Mouse (Mus musculus) heart, adult 2 months (tissue): ENCODE data around the gene Bzw1. TPM values are rescaled to one million over a fixed set of nuclear protein-coding genes. Genes with fewer than 3 reads are reported as not detected.

Experiments used
- DNase-seq, 2 experiments: peaks; one replicate each; pipeline ENCODE4 v3.0.0; 2021
- H3K27ac ChIP-seq: fragments of 200-600 bp; 2 replicates; pipeline ENCODE4 v1.8.1; 2022
- H3K27me3 ChIP-seq: fragments of 200-500 bp; 2 replicates; pipeline ENCODE4 v1.6.1; 2012; ENCODE audit warnings: mild to moderate bottlenecking, low read length, inconsistent platforms, mixed read lengths; ENCODE audit not compliant: control insufficient read depth, insufficient read depth
- H3K36me3 ChIP-seq: fragments of 200-500 bp; 2 replicates; pipeline ENCODE4 v1.6.1; 2012; ENCODE audit warnings: low read length, inconsistent platforms; ENCODE audit not compliant: control insufficient read depth, insufficient read depth
- H3K4me1 ChIP-seq: fragments of 200-500 bp; 2 replicates; pipeline ENCODE4 v1.6.1; 2011; ENCODE audit warnings: low read length; ENCODE audit not compliant: control insufficient read depth, insufficient read depth
- H3K4me3 ChIP-seq: fragments of 200-600 bp; 2 replicates; pipeline ENCODE4 v1.8.1; 2022
- H3K79me2 ChIP-seq: fragments of 200-500 bp; replicated peaks from 2 replicates; pipeline ENCODE4 v1.6.1; 2012; ENCODE audit warnings: mild to moderate bottlenecking, inconsistent platforms, low read length, moderate library complexity, mixed read lengths; ENCODE audit not compliant: control insufficient read depth, insufficient read depth
- H3K9ac ChIP-seq: fragments of 200-500 bp; 2 replicates; pipeline ENCODE4 v1.6.1; 2012; ENCODE audit warnings: low read depth, mild to moderate bottlenecking, control low read depth, inconsistent platforms, low read length, mixed read lengths
- CTCF ChIP-seq: fragments of 200-600 bp; IDR thresholded peaks from 2 replicates; pipeline ENCODE4 v1.8.1; 2022; ENCODE audit warnings: antibody characterized with exemption, mild to moderate bottlenecking, moderate library complexity
- EP300 ChIP-seq: fragments of 200-500 bp; IDR thresholded peaks from 2 replicates; pipeline ENCODE4 v1.6.1; 2011; ENCODE audit warnings: low read depth, low read length, control low read depth; ENCODE audit not compliant: insufficient read depth
- POLR2A ChIP-seq: fragments of 200-500 bp; IDR thresholded peaks from 2 replicates; pipeline ENCODE4 v1.6.1; 2011; ENCODE audit warnings: mild to moderate bottlenecking, low read depth, low read length, control low read depth; ENCODE audit not compliant: insufficient read depth
- WGBS: fragments of 180-500 bp; shearing (Covaris S2); methylation state at CpG from one replicate; pipeline ENCODE4 v1.1.7; 2018; 5-methylcytosine and 5-hydroxymethylcytosine counted together
- intact Hi-C: fragments of 180-260 bp; cut with DNase I; formaldehyde crosslinking; loops from one replicate; pipeline ENCODE4 v1.15.1; 2025
- polyA plus RNA-seq: library from polyadenylated mRNA; depleted of rRNA; stranded (reverse); fragments of >200 nt; gene quantifications from 2 replicates; pipeline ENCODE4 v1.2.3, GENCODE M21; 2012; rRNA removed
- total RNA-seq, 2 experiments: library from RNA; stranded (reverse); gene quantifications; 2 replicates each; pipeline ENCODE4 v1.2.3; 2021

Gene Bzw1
- total and polyA plus RNA-seq, 3 experiments, result 14.5 to 70.7 (median 62.6) TPM

DNA sequence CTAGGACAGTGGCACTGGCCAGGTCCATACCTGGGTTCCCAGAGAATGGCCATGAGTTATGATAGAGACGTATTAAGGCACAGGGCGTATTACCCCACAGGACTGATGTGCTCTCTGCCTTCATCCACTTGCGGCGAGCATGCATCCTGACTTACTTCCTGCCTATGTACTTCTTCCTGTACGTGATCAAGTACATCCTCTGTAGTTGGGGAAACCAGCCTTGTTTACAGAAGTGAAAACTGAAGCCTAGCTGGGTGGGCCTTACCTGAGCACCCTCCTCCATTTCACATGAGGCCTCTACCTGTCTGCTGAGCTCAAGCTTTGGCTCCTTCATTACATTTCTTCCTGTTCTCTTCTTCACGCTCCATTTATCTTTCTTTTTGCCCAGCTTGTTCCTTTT lies 61.6 kb downstream of the Bzw1 start:
- Histone ChIP-seq H3K9ac (no peak overlapping the region), H3K27ac (no peak overlapping the region), H3K79me2 (0 out of 2 replicates have a peak, but pooled peaks cover 1% of the 10 kb centered on the region), H3K4me3 (no peak overlapping the region), H3K36me3 (no peaks in the 10 kb centered on the region; the same call in 1 of the 2 replicates), H3K4me1 (no peaks in the 10 kb centered on the region), H3K27me3 (no peaks in the 10 kb centered on the region)
- intact Hi-C loops, result no loop called here
- TF ChIP-seq POLR2A (no peak), CTCF (no peak), EP300 (no peak)
- no peak for DNase-seq
- WGBS, result 69% methylated on average over 6 of the region's 6 CpGs

Other genes with a start within 250 kb of the Bzw1 start
- gene Aox4, start 182.5 kb upstream of the Bzw1 start, total RNA-seq, result not detected
- not detected in 2 replicates for gene Aox4, start 182.5 kb upstream of the Bzw1 start, polyA plus RNA-seq
- not detected for gene Aox2, start 114.6 kb upstream of the Bzw1 start, total RNA-seq
- not detected in 2 replicates for gene Aox2, start 114.6 kb upstream of the Bzw1 start, polyA plus RNA-seq
- gene Clk1, start 31.2 kb downstream of the Bzw1 start, total RNA-seq, result 10 to 100 TPM; 50.2 to 50.4 TPM
- 43.3 and 82.3 TPM in 2 replicates for gene Clk1, start 31.2 kb downstream of the Bzw1 start, polyA plus RNA-seq
- 1 to 10 TPM; 9.1 to 9.4 TPM for gene Nif3l1, start 52.3 kb downstream of the Bzw1 start, total RNA-seq
- gene Nif3l1, start 52.3 kb downstream of the Bzw1 start, polyA plus RNA-seq, result 14.5 and 25.7 TPM in 2 replicates
- 10 to 100 TPM; 17.5 to 19.6 TPM for gene Ppil3, start 52.6 kb downstream of the Bzw1 start, total RNA-seq
- gene Ppil3, start 52.6 kb downstream of the Bzw1 start, polyA plus RNA-seq, result 18.3 and 23.2 TPM in 2 replicates
- gene Orc2, start 112.2 kb downstream of the Bzw1 start, total RNA-seq, result 10 to 100 TPM in 1 of 2 experiments, 1 to 10 TPM in 1; 8.8 to 10.2 TPM
- gene Orc2, start 112.2 kb downstream of the Bzw1 start, polyA plus RNA-seq, result 4.0 and 5.4 TPM in 2 replicates
- 10 to 100 TPM; 15.5 to 16.8 TPM for gene Fam126b, start 193.4 kb downstream of the Bzw1 start, total RNA-seq
- 1.4 and 3.1 TPM in 2 replicates for gene Fam126b, start 193.4 kb downstream of the Bzw1 start, polyA plus RNA-seq
- 100 to 1,000 TPM; 278 to 322 TPM for gene Ndufb3, start 193.5 kb downstream of the Bzw1 start, total RNA-seq
- gene Ndufb3, start 193.5 kb downstream of the Bzw1 start, polyA plus RNA-seq, result 201 and 372 TPM in 2 replicates